Comparison of ENCODE assay signal across 14 mouse cellular contexts in genomic region chr11:63730880-63731279, GRCm38 (mm10).
DNase-seq lines count a peak whose midpoint lies in the region; ATAC-seq lines count a peak whose summit lies in the region.
"Had no signal": no experiment of that assay in that cellular context is flagged by ENCODE, and none has a peak within 500 bp of the region (broad histone marks: within the 10 kb centered on the region; RNA-seq: fewer than 3 reads in every experiment).

No protein-coding gene starts in this region.

- 29% methylated on average over 9 of the region's 9 CpGs for WGBS in embryonic facial prominence, embryonic 13.5 days
- WGBS in forebrain, embryonic 14.5 days, result 84% methylated on average over 9 of the region's 9 CpGs

- H3K27ac ChIP-seq in embryonic facial prominence, embryonic 13.5 days, result 0 out of 2 replicates have a peak overlapping the region, but pooled peaks have one; percentile 13
- no peak overlapping the region for H3K27ac ChIP-seq in forebrain, embryonic 14.5 days (ENCODE audit: low read depth, low read length)
- H3K27ac ChIP-seq: heart, adult 2 months; intestine, embryonic 15.5 days; liver, embryonic 15.5 days had no signal

- intact Hi-C loops in heart, postnatal 10 days (cut with DNase I), result no loop called here
- intact Hi-C loops in heart, postnatal 25 days (cut with DNase I), result no loop called here

- no peak overlapping the region for H3K4me3 ChIP-seq in embryonic facial prominence, embryonic 13.5 days
- H3K4me3 ChIP-seq in forebrain, embryonic 14.5 days (ENCODE audit: low read depth, low read length), result no peak overlapping the region
- H3K4me3 ChIP-seq: heart, adult 2 months; intestine, embryonic 15.5 days; liver, embryonic 15.5 days had no signal

- H3K4me1 ChIP-seq in embryonic facial prominence, embryonic 13.5 days, result peaks cover 22% of the 10 kb centered on the region
- H3K4me1 ChIP-seq in forebrain, embryonic 14.5 days (ENCODE audit: control insufficient read depth, insufficient read depth, low read length), result no peaks in the 10 kb centered on the region
- H3K4me1 ChIP-seq: intestine, embryonic 15.5 days; liver, embryonic 15.5 days had no signal

- no peak overlapping the region for H3K4me2 ChIP-seq in embryonic facial prominence, embryonic 13.5 days
- H3K4me2 ChIP-seq in forebrain, embryonic 14.5 days (ENCODE audit: low read length), result no peak overlapping the region
- H3K4me2 ChIP-seq: intestine, embryonic 15.5 days; liver, embryonic 15.5 days; midbrain, embryonic 11.5 days had no signal

- no peaks in the 10 kb centered on the region for H3K36me3 ChIP-seq in embryonic facial prominence, embryonic 13.5 days
- H3K36me3 ChIP-seq in forebrain, embryonic 14.5 days (ENCODE audit: control insufficient read depth, insufficient read depth, low read length), result no peaks in the 10 kb centered on the region
- H3K36me3 ChIP-seq: intestine, embryonic 15.5 days; liver, embryonic 15.5 days had no signal

- H3K9ac ChIP-seq in embryonic facial prominence, embryonic 13.5 days, result no peak overlapping the region
- H3K9ac ChIP-seq in forebrain, embryonic 14.5 days (ENCODE audit: low read length), result no peak overlapping the region
- H3K9ac ChIP-seq: intestine, embryonic 15.5 days; liver, embryonic 15.5 days had no signal

- DNase-seq in heart, postnatal 10 days, result peak; percentile 15 to 20
- no peak for DNase-seq in heart, postnatal 25 days (ENCODE audit: low spot score)
- peak; percentile 27 for DNase-seq in embryo, embryonic 10.5 days (ENCODE audit: low spot score)
- DNase-seq in lung, postnatal 25 days (ENCODE audit: low spot score), result peak; percentile 6
- no peak for DNase-seq in forebrain, embryonic 14.5 days (ENCODE audit: low spot score)
- DNase-seq: cerebellum, adult 18-20 months; kidney, postnatal 14 days; right cerebral cortex, postnatal 14 days had no signal

- H3K27me3 ChIP-seq in embryonic facial prominence, embryonic 13.5 days, result no peaks in the 10 kb centered on the region
- no peaks in the 10 kb centered on the region for H3K27me3 ChIP-seq in forebrain, embryonic 14.5 days (replicated peaks; ENCODE audit: control insufficient read depth, insufficient read depth, low read length)
- H3K27me3 ChIP-seq: intestine, embryonic 15.5 days; liver, embryonic 15.5 days had no signal

- no peaks in the 10 kb centered on the region for H3K9me3 ChIP-seq in embryonic facial prominence, embryonic 13.5 days
- no peaks in the 10 kb centered on the region for H3K9me3 ChIP-seq in forebrain, embryonic 14.5 days (replicated peaks; ENCODE audit: control insufficient read depth, low read length)
- H3K9me3 ChIP-seq: intestine, embryonic 15.5 days; liver, embryonic 15.5 days had no signal

- ATAC-seq in embryonic facial prominence, embryonic 13.5 days (ENCODE audit: insufficient number of reproducible peaks, insufficient read depth, low FRiP score, low TSS enrichment, low read depth), result no peak
- ATAC-seq in forebrain, embryonic 14.5 days, result no peak
- ATAC-seq in monocyte, adult 5-6 weeks (replicated peaks; ENCODE audit: insufficient number of reproducible peaks, low FRiP score, low TSS enrichment, poor library complexity, severe bottlenecking), result no peak
- ATAC-seq: intestine, embryonic 15.5 days had no signal

Comparison
In these comparisons a context has a peak if more than half of its experiments do, and no peak if none do; other contexts are left out.
1. DNase-seq: peak in heart, postnatal 10 days (2 of 2), embryo, embryonic 10.5 days (single experiment) and lung, postnatal 25 days (single experiment); none in heart, postnatal 25 days (single experiment) and forebrain, embryonic 14.5 days (single experiment).